Mouse (Mus musculus): ENCODE data around the gene 1810013L24Rik.

1810013L24Rik gene

DNA sequence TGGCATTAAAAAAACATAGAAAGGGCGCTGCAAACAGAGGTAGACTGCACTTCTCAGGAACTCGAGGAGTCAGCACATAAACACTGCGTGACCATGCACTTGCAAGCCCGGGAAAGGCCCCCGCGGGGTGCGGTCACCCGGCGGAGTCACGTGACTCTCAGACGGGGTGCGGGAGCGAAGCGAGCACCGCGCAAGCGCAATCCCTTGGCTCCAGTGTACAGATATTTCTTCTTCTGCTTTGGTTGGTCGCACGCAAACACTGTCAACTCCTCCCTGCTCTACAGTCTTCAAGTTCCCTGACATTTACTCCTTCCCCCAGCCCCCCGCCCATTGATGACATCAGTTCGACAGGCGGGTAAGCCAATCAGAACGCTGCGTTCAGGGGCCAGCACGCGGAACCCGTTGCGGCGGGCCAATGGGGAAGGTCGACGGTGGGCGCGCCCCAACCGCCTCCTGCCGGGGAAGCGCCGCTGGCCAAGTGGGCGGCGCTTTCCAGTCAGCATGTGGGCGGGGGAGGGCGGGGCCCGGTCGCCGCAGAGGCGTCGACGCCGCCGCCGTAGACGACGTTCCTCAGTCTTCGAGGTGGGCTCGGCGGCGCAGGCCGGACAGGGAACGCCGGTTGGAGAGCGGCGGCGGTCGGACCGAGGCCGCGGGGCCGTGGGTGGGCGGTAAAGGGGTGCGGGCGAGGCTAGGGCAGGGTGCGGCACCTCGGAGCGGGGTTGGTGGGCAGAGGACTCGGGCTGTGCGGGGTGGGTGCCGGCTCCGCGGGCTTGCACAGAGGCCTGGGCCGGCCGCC is at the start of gene 1810013L24Rik:
1810013L24Rik (plus strand) TSS at position 537 of the 796 bp plus-strand sequence.
- peak; percentile 98 for DNase-seq (ENCODE audit: low spot score in 2 of 2)

DNA sequence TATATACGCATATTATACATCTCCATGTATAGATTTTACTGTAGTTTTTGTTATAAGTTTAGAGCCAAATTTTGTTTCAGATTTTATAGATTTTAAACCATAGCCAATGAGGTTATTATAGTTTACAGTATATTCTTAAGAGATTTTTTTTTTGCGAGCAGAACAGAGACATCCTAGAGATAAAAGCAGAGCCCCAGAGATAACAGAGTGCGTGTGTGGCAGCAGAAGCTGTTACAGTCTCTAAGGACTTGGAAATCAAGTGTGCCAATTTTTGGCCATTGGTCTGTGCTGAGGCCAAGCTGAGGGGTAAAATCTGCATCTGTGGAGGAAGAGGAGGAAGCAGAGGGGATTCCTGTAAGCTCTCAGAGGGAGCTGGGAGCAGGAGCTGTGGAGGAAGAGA is 49.7 kb upstream of the 1810013L24Rik start:
- DNase-seq (ENCODE audit: low spot score in 2 of 2) = no peak

DNA sequence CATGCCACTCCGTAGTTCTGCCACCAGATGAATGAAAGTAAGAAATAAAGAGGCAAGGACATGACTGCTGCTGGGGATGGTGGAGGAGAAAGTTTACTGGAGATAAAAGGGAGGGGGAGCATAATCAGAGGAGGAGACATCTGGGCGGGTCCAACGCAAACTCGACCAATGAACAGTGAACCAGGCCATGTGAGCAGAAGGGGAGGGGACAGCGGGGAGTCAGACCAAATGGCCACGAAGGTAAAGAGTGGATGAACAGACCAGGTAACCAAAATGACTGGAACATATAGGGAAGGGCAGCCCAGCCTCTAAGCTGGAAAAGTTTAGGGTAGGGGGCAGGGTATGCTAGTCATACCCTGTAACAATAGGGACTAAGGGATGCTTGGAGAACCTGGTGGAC is 48.7 kb upstream of the 1810013L24Rik start:
- DNase-seq (ENCODE audit: low spot score in 2 of 2) = no peak

DNA sequence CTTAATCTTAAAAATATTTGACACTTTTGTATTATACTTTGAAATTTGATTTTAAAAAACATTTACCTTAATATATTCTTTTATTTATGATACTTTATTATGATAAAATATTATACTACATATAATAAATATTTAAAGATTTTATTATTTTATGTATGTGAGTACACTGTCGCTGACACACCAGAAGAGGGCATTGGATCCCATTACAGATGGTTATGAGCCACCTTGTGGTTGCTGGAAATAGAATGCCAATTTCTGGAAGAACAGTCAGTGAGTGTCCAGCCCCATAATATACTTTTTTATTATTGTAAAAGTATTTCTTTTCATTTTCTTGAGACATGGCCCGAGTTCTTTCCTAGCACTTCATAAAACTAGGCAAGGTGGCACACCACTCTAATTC is 48.2 kb upstream of the 1810013L24Rik start:
- no peak for DNase-seq (ENCODE audit: low spot score in 2 of 2)

DNA sequence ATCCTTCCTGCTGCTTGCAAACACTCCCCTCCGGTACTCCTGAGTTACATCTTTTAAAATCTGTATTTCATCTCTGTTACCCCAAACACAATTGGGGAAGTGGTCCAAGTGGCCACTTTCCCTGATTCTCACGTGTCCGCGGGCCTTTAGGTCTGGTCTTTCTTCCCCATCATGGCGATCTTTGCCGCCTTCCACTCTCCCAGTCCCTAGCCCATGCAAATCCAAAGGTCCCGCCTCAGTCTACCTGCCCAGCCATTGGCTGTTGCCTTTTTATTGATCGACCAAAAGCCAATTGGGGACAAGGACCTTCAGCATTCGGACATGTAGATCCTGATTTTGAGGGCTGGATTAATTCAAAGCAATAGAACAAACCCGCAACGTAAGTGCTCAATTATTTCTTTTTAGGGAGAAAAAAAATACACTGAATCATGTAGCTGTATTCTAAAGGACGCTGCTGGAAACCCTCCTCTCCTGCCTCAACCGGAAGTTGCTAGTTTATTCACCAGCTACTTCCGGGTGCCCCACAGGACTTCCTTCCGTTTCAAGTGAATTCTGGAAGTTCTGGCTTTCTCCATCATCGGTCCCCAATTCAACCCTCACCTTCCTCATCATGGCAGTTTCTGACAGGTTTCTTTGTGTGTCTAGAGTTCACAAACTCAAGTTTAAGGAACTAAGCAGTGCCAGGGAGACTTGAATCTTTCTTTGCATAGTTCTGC is 46.5 kb upstream of the 1810013L24Rik start:
- DNase-seq (ENCODE audit: low spot score in 2 of 2) = no peak

DNA sequence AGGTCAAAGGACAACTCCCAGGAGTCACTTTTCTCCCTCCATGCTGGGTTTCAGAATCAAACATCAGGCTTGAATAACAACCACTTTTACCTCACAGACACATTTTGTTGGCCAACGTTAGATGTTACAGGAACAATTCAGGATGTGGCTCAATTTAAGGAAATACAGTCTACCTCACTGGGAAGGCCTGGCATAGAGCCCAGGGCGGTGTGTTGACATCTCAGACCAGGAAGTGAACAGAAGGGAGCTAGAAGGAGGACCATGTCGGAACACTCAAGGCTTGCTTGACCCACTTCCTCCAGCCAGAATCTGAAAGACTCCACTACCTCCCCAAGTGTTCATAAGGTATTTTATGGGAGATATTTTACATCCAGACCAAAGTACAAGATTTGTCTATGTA is 45.1 kb upstream of the 1810013L24Rik start:
- no peak for DNase-seq (ENCODE audit: low spot score in 2 of 2)

DNA sequence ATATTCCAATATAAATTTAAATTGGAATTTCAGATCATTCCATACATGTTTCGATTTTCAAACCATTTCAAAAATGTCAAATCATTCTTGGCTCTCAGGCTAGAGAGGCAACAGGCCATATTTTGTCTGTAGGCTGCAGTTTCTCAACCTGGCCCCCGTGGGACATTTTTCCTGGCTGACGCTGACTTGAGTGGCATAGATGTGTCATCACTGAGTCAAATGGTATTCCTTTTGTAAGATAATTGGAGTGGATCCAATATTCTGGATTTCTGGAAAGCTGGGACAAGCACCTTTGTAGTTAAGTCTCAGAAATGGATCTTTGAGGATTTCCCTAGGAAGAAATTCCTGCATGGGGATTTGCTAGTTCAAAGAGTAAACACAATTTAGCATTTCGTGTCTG is 39.0 kb upstream of the 1810013L24Rik start:
- DNase-seq (ENCODE audit: low spot score in 2 of 2) = no peak

DNA sequence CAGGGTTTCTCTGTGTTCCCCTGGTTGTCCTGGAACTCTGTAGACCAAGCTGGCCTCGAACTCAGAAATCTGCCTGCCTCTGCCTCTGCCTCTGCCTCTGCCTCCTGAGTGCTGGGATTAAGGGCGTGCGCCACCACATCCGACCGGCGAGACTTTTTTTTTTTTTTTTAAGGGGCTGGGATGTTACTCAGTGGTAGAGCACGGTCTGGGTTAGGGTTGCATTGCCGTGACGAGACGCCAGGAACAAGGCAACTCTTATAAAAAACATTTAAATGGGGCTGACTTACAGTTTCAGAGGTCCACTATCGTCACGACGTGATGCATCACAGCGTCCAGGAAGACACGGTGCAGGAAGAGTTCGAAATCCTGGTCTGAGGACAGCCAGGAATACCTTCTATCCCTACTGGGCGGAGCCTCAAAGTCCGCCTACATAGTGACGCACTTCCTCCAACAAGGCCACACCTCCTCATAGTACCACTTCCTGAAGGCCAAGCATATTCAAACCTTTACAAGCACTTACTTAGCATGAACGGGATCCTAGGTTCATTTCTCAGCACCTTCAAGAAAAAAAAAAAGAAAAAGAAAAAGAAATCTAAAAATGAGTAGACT is 37.8 kb upstream of the 1810013L24Rik start, which contains the start of gene Usp7:
Usp7 (minus strand) TSS at position 360 of the 609 bp plus-strand sequence.
- no peak for DNase-seq (ENCODE audit: low spot score in 2 of 2)

DNA sequence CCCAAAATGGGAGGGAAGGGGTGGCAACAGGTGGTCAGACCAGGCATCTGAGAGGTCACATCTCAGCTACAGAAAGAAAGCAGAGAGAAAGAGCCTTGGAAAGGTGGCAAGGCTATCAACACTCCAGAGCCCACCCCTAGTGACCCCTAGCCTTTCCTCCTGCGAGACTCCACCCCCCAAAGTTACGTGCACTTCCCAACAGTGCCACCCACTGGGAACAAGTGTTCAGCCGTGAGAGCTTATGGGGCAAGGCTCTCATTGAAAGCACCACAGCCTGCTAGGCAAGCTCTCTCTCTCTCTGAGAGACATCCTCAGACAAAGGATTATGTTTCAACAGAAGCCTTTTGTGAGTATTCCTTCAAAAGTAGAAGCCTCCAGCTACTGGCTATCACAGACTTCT is 34.9 kb upstream of the 1810013L24Rik start:
- no peak for DNase-seq (ENCODE audit: low spot score in 2 of 2)

DNA sequence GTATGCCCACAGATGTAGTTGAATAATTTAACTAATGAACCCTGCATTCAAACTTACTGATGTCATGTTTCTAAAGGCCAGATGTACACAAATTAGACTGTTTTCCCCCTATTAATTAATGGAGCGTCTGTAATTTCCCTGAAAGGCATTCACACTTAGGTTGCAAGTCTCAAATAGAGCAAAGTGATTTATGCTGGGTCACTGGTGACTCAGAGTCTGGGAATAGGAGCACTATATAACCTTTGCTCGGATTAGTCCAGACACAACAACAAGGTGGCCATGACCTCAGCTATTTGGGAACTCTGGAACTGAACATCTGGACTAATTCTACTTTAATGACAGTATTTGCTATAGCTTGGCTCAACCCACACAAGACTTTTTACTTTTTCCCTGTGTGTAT is 34.0 kb upstream of the 1810013L24Rik start:
- DNase-seq (ENCODE audit: low spot score in 2 of 2) = no peak

DNA sequence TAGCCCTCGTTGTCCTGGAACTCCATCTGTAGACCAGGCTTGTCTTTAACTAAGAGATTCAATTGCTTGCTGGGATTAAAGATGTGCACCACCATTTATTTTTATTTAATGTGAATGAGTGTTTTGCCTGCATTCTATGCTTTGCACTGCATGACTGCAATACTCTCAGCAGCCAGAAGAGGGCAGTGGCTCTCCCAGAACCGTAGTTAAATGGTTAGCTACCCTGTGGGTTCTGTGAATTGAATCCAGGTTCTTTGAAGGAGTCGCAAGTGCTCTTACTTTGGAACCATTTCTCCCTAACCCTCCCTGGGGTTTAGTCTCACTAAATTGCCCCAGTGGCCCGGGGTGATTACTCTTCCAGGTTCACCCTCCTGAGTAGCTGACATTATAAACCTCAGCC is 23.2 kb upstream of the 1810013L24Rik start:
- DNase-seq (ENCODE audit: low spot score in 2 of 2) = no peak

DNA sequence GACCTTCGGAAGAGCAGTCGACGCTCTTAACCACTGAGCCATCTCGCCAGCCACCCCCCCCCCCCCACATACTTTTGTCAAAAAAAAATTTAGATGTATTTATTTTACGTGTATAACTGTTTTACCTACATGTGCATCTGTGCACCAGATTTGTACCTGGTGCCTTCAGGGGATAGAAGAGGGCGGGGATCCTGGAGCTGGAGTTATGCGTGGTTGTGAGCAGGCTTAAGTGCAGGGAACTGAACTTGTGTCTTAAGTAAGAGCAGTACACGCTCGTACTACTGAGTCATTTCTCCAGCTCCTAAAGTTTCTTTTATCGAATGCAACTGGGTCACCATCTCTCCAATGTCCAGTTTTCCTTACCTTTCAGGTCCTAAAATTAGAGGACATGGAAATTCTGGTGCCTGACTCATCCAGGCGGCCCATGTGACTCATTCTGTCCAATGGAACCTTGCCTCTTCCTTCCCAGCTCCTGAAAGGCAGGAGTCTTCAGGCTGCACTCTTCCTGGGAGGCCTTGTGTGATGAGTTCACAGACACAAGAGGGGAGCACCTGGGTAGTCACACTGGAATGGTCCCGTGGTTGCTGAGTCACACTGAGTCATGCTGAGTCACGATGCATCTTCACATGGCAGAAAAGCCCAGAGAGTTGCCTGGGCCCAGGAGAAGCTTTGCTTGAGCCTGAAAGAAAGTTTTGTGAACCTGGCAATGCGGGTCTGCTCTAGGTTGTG is 19.3 kb upstream of the 1810013L24Rik start:
- DNase-seq (ENCODE audit: low spot score in 2 of 2) = peak in 1 of 2 experiments; percentile 41

DNA sequence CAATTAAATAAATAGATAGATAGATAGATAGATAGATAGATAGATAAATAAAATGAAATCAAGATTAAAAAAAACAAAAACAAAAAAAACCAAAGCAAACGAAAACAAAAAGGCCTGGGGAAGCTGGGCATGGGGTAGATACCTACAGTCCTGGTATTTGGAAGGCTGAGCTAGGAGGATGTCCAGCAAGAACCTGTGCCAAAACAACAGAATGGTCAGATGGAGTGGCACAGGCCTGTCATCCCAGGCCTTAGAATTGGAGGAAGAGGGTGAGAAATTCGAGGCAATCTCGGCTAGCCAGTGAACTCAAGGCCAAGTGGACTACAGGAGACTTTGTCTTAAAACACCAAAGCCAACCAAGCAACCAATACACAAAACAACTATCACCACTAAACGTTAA is 12.0 kb upstream of the 1810013L24Rik start:
- no peak for DNase-seq (ENCODE audit: low spot score in 2 of 2)

DNA sequence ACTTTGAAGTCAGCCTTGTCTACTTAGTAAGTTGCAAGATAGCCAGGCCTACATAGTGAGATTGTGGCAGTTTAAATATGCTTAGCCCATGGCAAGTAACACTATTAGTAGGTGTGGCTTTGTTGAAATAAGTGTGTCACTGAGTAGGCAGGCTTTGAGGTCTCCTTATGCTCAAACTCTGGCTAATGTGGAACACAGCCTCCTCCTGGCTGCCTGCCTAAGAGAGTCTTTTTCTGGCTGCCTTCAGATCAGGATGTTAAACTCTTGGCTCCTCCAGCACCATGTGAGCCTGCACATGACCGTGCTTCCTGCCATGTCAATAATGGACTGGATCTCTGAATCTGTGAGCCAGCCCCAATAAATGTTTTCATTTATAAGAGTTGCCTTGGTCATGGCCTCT is 8.5 kb upstream of the 1810013L24Rik start:
- DNase-seq (ENCODE audit: low spot score in 2 of 2) = peak; percentile 60 to 81

DNA sequence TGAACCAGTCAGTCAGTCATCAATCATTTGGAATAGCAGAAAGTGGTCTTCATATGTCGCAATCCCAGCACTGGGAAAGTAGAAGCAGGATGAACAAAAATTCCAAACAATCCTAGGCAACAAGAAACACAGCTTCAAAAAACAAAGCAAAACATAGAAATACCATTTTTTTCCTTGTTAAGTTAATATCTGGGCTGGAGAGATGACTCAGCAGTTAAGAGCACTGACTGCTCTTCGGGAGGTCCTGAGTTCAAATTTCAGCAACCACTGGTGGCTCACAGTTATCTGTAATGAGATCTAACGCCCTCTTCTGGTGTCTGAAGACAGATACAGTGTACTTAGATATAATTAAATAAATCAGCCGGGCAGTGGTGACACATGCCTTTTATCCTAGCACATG is 7.3 kb upstream of the 1810013L24Rik start:
- DNase-seq (ENCODE audit: low spot score in 2 of 2) = no peak

DNA sequence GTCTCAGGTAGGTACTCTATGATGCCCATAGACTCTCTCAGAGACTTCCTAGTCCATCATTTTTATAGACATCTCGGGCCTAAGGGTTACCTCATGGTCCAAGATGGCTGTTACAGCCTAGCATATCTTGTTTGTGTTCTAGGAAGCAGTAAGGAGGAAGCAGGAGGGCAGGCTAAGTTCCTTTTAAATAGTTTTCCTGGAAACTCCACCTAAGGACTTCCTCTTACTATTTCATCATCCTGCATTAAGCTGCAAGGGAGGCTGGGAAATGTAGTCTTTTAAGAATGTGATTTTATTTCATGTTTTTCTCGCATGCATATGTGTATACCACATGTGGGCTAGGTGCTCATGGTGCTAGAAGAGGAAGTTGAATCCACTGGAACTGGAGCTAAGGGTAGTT is 6.2 kb upstream of the 1810013L24Rik start:
- DNase-seq (ENCODE audit: low spot score in 2 of 2) = no peak

DNA sequence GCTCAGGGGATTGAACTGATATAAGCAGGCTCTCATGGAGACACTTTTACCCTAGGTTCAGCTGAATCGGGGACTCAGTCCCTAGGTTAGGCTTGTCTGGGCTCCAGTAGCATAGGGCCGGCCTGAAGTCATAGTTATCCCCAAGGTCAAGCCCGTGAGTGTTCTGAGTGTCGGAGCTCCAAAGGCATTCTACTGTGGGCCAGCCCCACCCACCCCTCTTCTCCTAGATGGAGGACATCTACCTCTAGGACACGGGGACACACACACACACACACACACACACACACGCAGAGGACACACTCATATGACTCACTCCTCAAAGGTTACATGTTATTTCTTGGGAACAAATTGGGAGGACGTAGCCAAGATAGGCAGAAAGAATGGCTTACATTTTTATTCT is 2.5 kb upstream of the 1810013L24Rik start:
- no peak for DNase-seq (ENCODE audit: low spot score in 2 of 2)

DNA sequence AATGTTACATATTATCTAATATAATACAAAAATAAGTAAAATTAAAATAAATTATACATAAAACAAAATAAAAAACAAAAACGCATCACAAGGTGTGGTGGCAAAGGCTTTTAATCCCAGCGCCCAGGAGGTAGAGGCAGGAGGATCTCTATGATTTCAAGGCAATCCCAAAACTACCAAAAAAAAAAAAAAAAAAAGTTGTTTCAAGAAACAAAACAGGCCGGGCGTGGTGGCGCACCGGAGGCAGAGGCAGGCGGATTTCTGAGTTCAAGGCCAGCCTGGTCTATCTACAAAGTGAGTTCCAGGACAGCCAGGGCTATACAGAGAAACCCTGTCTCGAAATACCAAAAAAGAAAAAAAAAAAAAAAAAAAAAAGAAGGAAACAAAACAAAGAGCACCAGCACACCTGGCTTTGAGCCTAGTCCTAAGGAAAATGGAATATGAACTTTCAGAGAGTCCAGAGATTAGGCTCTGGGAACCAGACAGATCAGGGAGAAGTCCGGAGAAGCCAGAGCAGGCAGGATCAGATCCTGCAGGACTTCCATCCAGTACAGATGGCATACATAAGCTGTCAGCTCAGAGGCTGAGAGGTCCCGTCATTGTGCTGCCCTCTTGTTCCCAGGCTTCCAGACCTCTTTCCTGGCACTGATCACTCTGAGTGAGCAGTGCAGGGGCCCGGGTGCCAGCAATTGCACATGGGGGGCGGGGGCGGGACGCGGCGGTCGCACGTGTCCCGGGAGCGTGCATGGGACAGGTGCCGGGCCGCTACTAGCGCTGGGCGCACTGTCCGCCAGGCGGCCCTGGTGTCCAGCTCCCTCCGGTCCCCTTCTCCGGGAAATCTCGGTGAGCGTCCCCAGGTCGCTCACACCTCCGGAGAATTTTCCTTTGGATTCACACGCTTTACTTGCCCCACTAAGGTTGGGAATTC is 1.0 kb upstream of the 1810013L24Rik start:
- no peak for DNase-seq (ENCODE audit: low spot score in 2 of 2)

DNA sequence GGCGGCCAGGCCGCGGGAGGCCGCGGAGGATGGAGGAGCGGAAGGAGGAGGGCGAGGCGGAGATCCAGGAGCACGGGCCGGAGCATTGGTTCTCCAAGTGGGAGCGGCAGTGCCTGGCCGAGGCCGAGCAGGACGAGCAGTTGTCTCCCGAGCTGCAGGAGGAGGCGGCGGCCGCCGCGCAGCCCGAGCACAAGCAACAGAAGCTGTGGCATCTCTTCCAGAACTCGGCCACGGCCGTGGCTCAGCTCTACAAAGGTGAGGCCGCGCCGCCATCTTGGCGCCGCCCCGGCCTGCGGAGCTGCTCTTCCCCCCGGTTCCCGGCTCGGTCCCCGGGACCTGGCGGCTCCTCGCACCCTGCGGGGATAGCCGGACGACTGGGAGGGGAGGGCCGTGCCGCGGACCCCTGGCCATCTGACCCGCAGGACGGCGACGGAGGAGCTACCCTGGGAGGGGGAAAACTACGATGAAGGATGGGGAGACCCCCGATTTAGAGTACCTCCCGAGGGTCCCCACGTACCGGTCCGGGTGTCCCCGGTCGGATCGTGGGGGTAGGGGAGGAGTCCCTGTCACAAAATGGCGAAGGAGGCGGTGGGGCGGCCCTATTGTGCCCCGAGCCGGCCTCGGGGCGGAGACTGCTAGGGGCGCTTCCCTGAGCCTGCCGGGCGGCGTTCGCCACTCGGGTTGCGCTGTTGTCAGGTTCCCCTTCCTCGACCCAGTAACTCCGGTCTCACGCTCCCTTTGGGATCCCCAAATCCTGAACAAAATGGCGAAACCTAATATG is 721 bp downstream of the 1810013L24Rik start:
- DNase-seq (ENCODE audit: low spot score in 2 of 2) = peak; percentile 51 to 55

DNA sequence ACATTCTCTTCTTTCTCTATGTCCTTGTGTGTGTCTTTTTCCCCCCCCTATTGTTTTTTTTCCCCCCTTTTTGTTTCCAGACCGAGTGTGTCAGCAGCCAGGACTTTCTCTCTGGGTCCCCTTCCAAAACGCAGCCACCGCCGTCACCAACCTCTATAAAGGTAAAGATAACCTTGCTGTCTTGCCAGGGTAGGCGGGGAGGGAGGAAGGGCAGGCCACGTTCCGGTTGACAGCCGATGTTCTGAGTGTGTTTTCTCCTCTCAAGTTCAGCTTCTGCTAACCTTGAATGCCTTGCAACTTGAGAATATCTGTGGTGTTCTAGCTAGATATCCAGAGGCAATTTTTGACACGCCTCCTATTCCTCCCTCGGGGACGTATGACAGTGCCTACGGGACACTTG is 1.3 kb downstream of the 1810013L24Rik start:
- no peak for DNase-seq (ENCODE audit: low spot score in 2 of 2)

Data from right cerebral cortex, postnatal 36 days (tissue).